Mouse (Mus musculus): ENCODE measurements around the gene Sema4g.

DNA sequence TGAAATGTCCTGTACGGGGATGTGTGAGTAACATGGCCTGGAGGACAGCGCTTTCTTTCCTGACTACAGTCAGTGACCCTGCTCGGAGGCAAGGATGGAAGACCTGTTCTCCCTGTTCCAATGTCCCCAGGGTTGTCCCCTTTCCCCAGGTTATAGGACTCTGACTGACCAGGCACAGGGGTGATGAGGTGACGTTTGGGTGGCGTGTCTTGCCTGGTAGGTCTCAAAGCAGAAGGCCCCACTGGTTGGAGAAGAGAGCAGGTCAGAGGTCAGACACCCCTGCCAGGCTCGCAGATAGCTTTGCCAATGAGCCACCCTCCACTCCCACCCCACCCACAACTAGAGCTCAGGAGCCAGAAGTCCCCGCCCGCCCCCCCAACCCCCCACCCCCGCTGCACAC, 40.7 kb downstream of the Sema4g start:
- TF ChIP-seq MAFK (IDR thresholded peaks at IDR 0.05; ENCODE audit: insufficient read depth, low read depth, low read length), result no peak
- no peak for TF ChIP-seq HCFC1 (IDR thresholded peaks at IDR 0.05; ENCODE audit: borderline replicate concordance, insufficient read depth, low read length)
- no peak for TF ChIP-seq CHD2 (IDR thresholded peaks at IDR 0.05; ENCODE audit: low read depth, low read length)
- TF ChIP-seq ZNF384 (IDR thresholded peaks at IDR 0.05; ENCODE audit: low read depth, low read length), result no peak

Measured in ES-E14 (cell line).